Mouse (Mus musculus) effector memory CD4-positive, alpha-beta T cell, adult 7 months (primary cell): ENCODE data around the gene Abhd6. TPM values are rescaled to one million over a fixed set of nuclear protein-coding genes. Genes with fewer than 3 reads are reported as not detected.

ENCODE experiments used
- polyA plus RNA-seq: library from polyadenylated mRNA; unstranded; fragments of 100-300 nt; shearing (Covaris generic); gene quantifications from one replicate; pipeline ENCODE4 v1.2.1, GENCODE M21; 2017

Abhd6 gene
- 27.8 TPM for polyA plus RNA-seq

DNA sequence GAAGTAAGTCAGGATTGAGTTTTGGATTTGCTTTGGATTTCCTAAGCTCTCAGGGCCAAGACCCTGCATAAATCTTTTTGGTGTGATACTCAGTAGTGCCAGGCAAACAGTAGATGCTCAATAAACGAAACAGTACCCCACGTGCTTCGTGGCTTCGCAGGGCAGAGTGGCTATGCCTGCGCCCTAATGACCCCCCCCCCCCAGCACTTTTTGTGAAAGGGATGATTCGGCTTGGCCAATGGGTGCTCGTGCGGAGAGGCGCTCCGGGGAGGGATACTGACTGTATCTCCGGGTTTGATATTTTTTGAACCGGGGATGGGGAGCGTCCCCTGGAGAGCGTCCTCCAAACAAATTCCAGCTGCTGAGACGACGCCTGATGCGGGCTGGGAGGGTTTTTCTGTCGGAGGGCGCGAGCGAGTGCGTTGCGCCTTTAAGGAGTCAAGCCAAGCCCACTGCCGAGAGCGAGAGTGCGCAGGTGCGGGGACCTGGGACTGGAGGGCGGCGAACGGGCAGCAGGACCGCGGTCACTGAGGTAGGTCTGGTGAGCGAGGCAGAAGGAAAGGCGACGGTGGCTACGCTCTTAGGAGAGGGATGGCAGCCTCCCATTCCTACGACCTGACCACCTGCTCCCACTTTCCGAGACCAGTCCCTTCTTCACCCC, at the start of gene Abhd6:
TSS of gene Abhd6 (plus strand) at position 471 of the 661 bp plus-strand sequence.

DNA sequence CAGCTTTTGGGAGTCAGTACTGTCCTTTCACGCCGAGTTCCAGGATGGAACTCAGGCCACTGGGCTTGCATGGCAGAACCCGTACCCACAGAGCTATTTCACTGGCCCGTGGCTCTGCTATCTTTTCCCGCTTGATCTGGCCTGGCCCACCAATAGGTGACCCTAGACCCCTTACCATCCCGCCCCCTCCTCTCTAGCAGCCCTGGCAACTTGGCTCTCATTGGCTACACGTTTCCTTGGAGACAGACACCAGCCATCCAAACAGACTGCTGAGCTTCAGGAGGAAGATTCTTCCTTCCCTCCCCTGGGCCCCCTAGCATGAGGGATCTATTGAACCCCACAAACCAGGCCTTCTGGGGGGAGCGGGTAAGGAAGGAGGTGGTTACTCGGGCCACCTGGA, 45.7 kb upstream of the Abhd6 start, which contains the start of gene Gm45521:
TSS of gene Gm45521 (plus strand) at position 240 of the 400 bp plus-strand sequence.

DNA sequence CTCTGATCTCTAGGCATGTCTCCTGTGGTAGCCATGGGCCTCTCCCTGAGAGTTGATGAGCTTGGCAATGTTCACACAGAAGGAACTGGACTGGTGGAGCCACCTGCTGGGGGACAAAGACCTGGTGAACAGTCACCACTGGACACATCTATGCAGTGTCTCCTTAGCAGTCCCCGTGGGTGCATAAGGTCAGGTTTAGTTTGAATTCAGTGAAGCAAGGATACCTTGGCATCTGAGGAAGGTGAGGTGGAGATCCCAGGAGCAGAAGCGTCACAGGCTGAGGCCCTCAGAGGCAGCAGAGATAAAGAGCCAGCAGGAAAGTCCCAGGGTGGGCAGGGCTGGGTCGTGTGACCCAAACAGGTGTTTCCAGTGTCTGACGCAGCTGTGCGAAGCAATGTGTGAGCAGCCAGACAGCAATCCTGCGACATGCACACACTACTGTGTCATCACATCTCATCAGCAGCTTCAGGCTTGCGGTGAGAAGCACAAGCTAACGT, 8.4 kb upstream of the Abhd6 start, which contains the start of gene Dnase1l3:
TSS of gene Dnase1l3 (minus strand) at position 303 of the 497 bp plus-strand sequence.

DNA sequence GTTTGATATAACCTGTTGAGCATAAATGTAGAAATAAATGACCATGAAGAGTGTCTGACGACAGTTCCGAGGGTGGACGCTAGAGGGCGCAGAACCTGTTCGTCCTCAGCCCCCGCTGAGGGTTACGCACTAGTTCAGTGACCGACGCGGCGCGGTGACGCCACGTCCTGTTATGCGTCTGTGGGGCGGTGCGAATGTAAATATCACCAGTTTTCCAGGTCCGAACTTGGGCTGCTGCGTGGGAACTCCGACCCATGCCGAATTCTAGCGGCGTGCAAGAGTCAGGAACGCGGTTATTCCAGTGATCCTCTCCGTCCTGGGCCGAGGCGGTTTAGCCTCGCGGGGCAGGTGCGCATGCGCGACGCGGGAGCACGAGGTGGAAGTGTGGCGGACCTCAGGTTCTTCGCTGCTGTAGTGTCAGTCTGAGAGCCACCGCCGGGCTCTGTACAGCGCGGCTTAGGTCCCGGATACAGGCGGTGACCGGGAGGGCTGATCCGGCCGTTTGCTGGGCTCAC, 77.5 kb downstream of the Abhd6 start, which contains the start of gene Rpp14:
TSS of gene Rpp14 (plus strand) at position 203 of the 515 bp plus-strand sequence.

DNA sequence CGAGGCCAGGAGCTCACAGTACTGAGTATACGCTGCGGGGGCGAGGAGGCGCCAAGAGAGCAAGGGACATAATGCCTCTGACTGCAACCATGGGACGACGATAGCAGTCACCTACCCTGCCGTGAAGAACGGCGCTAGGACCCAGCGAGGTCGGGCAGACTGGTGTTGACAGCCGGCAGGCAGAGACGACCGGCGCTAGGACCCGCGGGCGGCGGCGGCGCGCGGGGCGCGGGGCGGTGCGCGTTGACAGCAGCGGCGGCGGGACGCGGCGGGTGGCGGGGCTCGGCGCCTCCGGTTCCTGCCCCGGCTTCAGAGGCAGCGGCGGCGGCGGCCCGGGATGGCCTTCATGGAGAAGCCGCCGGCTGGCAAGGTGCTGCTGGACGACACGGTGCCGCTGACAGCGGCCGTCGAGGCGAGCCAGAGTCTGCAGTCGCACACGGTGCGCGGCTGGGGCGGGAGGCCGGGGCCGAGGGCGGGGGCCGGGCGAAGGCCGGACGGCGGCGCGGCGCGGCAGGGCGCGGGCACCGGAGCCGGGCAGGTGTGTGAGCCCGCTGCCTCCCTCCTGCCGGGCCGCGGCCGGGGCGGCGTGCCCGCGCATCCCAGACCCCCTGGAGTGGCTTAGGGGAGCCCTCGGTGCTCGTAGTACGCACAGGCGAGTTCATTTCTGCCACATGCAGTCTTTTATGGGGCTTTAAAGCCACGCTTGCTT, 95.4 kb downstream of the Abhd6 start, which contains the start of gene Pxk:
TSS of gene Pxk (plus strand) at position 234 of the 709 bp plus-strand sequence.

Other genes starting within 250 kb of the Abhd6 start
- not detected for gene Gm26661, start 211.3 kb upstream of the Abhd6 start, polyA plus RNA-seq
- 15.1 TPM for gene Flnb, start 184.9 kb upstream of the Abhd6 start, polyA plus RNA-seq
- gene Gm45521, start 45.6 kb upstream of the Abhd6 start, polyA plus RNA-seq, result not detected
- gene Dnase1l3, start 8.3 kb upstream of the Abhd6 start, polyA plus RNA-seq, result 1.0 TPM
- 27.8 TPM for gene Rpp14, start 77.5 kb downstream of the Abhd6 start, polyA plus RNA-seq
- 53.0 TPM for gene Pxk, start 95.3 kb downstream of the Abhd6 start, polyA plus RNA-seq
- gene Pdhb, start 170.1 kb downstream of the Abhd6 start, polyA plus RNA-seq, result 149 TPM
- 15.5 TPM for gene Kctd6, start 211.2 kb downstream of the Abhd6 start, polyA plus RNA-seq